Mouse (Mus musculus): ENCODE measurements around the gene Cabp2. TPM values are rescaled to one million over a fixed set of nuclear protein-coding genes. Genes with fewer than 3 reads are reported as not detected.
"Not testable (repeated sequence)": the region's sequence is repeated elsewhere in the genome, so short reads cannot be mapped to it uniquely, and the experiment has no call there.

Gene Cabp2
- polyA plus RNA-seq, 1 experiment from 2014 or later, result not detected

DNA sequence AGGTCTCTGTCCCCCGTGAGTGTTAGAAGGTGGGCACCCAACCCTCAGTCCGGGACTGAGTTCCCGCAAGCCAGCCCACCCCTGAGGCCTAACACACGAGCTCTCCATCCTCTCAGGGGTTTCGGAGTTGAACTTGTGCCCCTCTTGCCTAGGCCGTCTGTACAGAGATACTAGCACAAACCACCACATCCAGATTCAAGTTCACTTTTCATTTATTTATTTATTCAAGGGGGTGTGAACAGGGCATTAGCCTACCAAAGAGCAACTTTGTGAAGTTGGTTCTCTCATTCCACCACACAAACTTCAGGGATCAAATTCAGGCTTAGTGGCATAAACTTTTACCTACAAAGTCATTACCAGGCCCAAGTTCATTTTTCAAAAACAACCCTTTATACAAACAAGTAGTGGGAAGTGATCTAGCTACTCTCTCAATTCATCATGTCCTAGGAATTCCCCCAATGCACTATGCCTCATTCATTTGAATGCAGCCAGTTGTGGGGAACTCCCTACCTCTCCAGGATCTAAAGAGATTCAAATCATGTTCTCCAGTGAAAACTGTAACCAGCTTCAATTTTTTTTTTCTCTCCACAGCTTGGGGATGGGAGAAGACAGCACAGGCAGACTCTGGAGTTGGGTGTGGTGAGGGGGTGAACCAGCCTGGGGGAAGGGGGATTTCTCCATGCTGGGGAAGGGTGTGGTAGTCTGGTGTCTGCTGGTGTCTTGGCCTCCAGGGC, 54.0 kb downstream of the Cabp2 start:
- ATAC-seq (ENCODE audit: low FRiP score, low read depth); H3K9ac ChIP-seq; H3K4me1 ChIP-seq (replicated peaks); H3K4me3 ChIP-seq; H3K27ac ChIP-seq (replicated peaks); H3K9me3 ChIP-seq; H3K27me3 ChIP-seq; H3K4me2 ChIP-seq: not testable (repeated sequence)
- WGBS, result 81% methylated on average over 6 of the region's 6 CpGs
- H3K36me3 ChIP-seq, result peaks cover 15% of the 10 kb centered on the region

DNA sequence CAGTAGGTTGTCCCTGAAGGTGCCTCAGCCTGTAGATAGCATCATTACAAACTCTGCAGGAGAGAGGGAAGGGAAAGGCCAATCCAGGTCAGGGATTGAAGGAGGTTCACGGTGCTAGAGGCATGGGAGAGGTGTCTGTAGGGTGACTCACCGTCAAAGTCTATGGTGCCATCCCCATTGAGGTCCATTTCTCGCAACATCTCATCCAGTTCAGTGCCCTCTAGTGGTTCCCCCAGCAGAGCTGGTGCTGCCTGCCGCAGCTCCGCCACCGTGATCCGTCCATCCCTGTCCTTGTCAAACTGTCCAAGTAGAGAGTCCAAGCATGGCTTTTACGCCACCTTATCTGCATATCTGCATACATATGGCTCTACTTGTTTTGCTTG, 54.6 kb downstream of the Cabp2 start:
- H3K4me3 ChIP-seq; H3K4me1 ChIP-seq (replicated peaks); H3K27me3 ChIP-seq; H3K9ac ChIP-seq; H3K4me2 ChIP-seq; H3K9me3 ChIP-seq; H3K27ac ChIP-seq (replicated peaks); ATAC-seq (ENCODE audit: low FRiP score, low read depth): not testable (repeated sequence)
- peaks cover 15% of the 10 kb centered on the region for H3K36me3 ChIP-seq
- 28% methylated on average over 8 of the region's 8 CpGs for WGBS

DNA sequence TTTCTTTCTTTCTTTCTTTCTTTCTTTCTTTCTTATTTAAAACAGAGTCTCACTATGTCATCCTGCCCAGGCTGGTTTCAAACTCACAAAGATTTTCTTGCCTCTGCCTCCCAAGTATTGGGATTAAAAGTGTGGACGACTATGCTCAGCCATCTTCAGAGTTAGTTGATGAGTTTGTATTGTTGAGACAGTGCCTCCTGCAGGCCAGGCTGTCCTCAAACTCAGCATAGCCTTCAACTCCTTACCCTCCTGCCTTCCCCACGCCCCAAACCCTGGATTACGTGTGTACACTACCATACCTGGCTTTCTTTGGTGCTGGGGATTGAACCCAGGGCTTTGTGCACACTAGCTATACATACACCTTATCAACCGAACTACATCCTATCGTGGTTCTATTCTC, 55.1 kb downstream of the Cabp2 start:
- Histone ChIP-seq H3K4me1 (replicated peaks) (0 out of 2 replicates have a peak, but pooled peaks cover 5% of the 10 kb centered on the region), H3K27ac (replicated peaks) (no peak overlapping the region), H3K36me3 (peaks cover 13% of the 10 kb centered on the region), H3K27me3 (no peaks in the 10 kb centered on the region), H3K9ac (no peak overlapping the region), H3K4me2 (no peak overlapping the region), H3K9me3 (no peaks in the 10 kb centered on the region), H3K4me3 (no peak overlapping the region)
- 83% methylated on average over 5 of the region's 5 CpGs for WGBS
- ATAC-seq (ENCODE audit: low FRiP score, low read depth), result no peak

Other genes with a start within 250 kb of the Cabp2 start
- gene Chka, start 229.8 kb upstream of the Cabp2 start, polyA plus RNA-seq (2015; fragmentation: Nextera tagmentation; extraction: Ambion mirVana), result 64.6 and 66.6 TPM in 2 replicates
- gene Tcirg1, start 174.4 kb upstream of the Cabp2 start, polyA plus RNA-seq (2015; fragmentation: Nextera tagmentation; extraction: Ambion mirVana), result 16.4 and 16.8 TPM in 2 replicates
- gene Ndufs8, start 168.8 kb upstream of the Cabp2 start, polyA plus RNA-seq (2015; fragmentation: Nextera tagmentation; extraction: Ambion mirVana), result 280 and 290 TPM in 2 replicates
- gene Aldh3b1, start 151.8 kb upstream of the Cabp2 start, polyA plus RNA-seq (2015; fragmentation: Nextera tagmentation; extraction: Ambion mirVana), result 2.7 and 3.0 TPM in 2 replicates
- 11.9 and 14.0 TPM in 2 replicates for gene Unc93b1, start 146.4 kb upstream of the Cabp2 start, polyA plus RNA-seq (2015; fragmentation: Nextera tagmentation; extraction: Ambion mirVana)
- not detected in 2 replicates for gene Aldh3b3, start 122.9 kb upstream of the Cabp2 start, polyA plus RNA-seq (2015; fragmentation: Nextera tagmentation; extraction: Ambion mirVana)
- 0.18 and 0.27 TPM in 2 replicates for gene Aldh3b2, start 109.2 kb upstream of the Cabp2 start, polyA plus RNA-seq (2015; fragmentation: Nextera tagmentation; extraction: Ambion mirVana)
- 2.5 and 3.0 TPM in 2 replicates for gene Acy3, start 95.0 kb upstream of the Cabp2 start, polyA plus RNA-seq (2015; fragmentation: Nextera tagmentation; extraction: Ambion mirVana)
- 0.31 and 0.40 TPM in 2 replicates for gene Tbx10, start 88.8 kb upstream of the Cabp2 start, polyA plus RNA-seq (2015; fragmentation: Nextera tagmentation; extraction: Ambion mirVana)
- gene Nudt8, start 81.0 kb upstream of the Cabp2 start, polyA plus RNA-seq (2015; fragmentation: Nextera tagmentation; extraction: Ambion mirVana), result 25.8 and 26.5 TPM in 2 replicates
- gene Gm49405, start 81.0 kb upstream of the Cabp2 start, polyA plus RNA-seq (2015; fragmentation: Nextera tagmentation; extraction: Ambion mirVana), result 5.1 and 5.5 TPM in 2 replicates
- 5.9 and 6.4 TPM in 2 replicates for gene Doc2g, start 78.3 kb upstream of the Cabp2 start, polyA plus RNA-seq (2015; fragmentation: Nextera tagmentation; extraction: Ambion mirVana)
- 244 and 247 TPM in 2 replicates for gene Ndufv1, start 68.8 kb upstream of the Cabp2 start, polyA plus RNA-seq (2015; fragmentation: Nextera tagmentation; extraction: Ambion mirVana)
- 534 and 573 TPM in 2 replicates for gene Gstp1, start 43.6 kb upstream of the Cabp2 start, polyA plus RNA-seq (2015; fragmentation: Nextera tagmentation; extraction: Ambion mirVana)
- 0.60 and 2.2 TPM in 2 replicates for gene Gstp2, start 35.6 kb upstream of the Cabp2 start, polyA plus RNA-seq (2015; fragmentation: Nextera tagmentation; extraction: Ambion mirVana)
- not detected in 2 replicates for gene Gstp3, start 22.0 kb upstream of the Cabp2 start, polyA plus RNA-seq (2015; fragmentation: Nextera tagmentation; extraction: Ambion mirVana)
- 82.5 and 92.5 TPM in 2 replicates for gene Cdk2ap2, start 15.6 kb downstream of the Cabp2 start, polyA plus RNA-seq (2015; fragmentation: Nextera tagmentation; extraction: Ambion mirVana)
- 74.3 and 81.1 TPM in 2 replicates for gene Pitpnm1, start 18.4 kb downstream of the Cabp2 start, polyA plus RNA-seq (2015; fragmentation: Nextera tagmentation; extraction: Ambion mirVana)
- 102 and 104 TPM in 2 replicates for gene Aip, start 44.3 kb downstream of the Cabp2 start, polyA plus RNA-seq (2015; fragmentation: Nextera tagmentation; extraction: Ambion mirVana)
- gene Gpr152, start 58.2 kb downstream of the Cabp2 start, polyA plus RNA-seq (2015; fragmentation: Nextera tagmentation; extraction: Ambion mirVana), result 0.04 and 0.05 TPM in 2 replicates
- 0.21 and 0.26 TPM in 2 replicates for gene Cabp4, start 62.5 kb downstream of the Cabp2 start, polyA plus RNA-seq (2015; fragmentation: Nextera tagmentation; extraction: Ambion mirVana)
- 119 and 121 TPM in 2 replicates for gene Coro1b, start 67.0 kb downstream of the Cabp2 start, polyA plus RNA-seq (2015; fragmentation: Nextera tagmentation; extraction: Ambion mirVana)
- 0.26 and 0.83 TPM in 2 replicates for gene Ptprcap, start 72.0 kb downstream of the Cabp2 start, polyA plus RNA-seq (2015; fragmentation: Nextera tagmentation; extraction: Ambion mirVana)
- 47.8 and 56.7 TPM in 2 replicates for gene Rps6kb2, start 81.8 kb downstream of the Cabp2 start, polyA plus RNA-seq (2015; fragmentation: Nextera tagmentation; extraction: Ambion mirVana)
- gene Carns1, start 93.9 kb downstream of the Cabp2 start, polyA plus RNA-seq (2015; fragmentation: Nextera tagmentation; extraction: Ambion mirVana), result 5.6 and 6.1 TPM in 2 replicates
- gene Tbc1d10c, start 109.7 kb downstream of the Cabp2 start, polyA plus RNA-seq (2015; fragmentation: Nextera tagmentation; extraction: Ambion mirVana), result 0.98 and 1.5 TPM in 2 replicates
- gene Ppp1ca, start 110.5 kb downstream of the Cabp2 start, polyA plus RNA-seq (2015; fragmentation: Nextera tagmentation; extraction: Ambion mirVana), result 582 and 587 TPM in 2 replicates
- 25.5 and 27.5 TPM in 2 replicates for gene Rad9a, start 120.1 kb downstream of the Cabp2 start, polyA plus RNA-seq (2015; fragmentation: Nextera tagmentation; extraction: Ambion mirVana)
- gene Clcf1, start 132.7 kb downstream of the Cabp2 start, polyA plus RNA-seq (2015; fragmentation: Nextera tagmentation; extraction: Ambion mirVana), result 0.69 and 0.75 TPM in 2 replicates
- gene AC109138.7, start 132.8 kb downstream of the Cabp2 start, polyA plus RNA-seq (2015; fragmentation: Nextera tagmentation; extraction: Ambion mirVana), result not detected in 2 replicates
- gene Pold4, start 150.3 kb downstream of the Cabp2 start, polyA plus RNA-seq (2015; fragmentation: Nextera tagmentation; extraction: Ambion mirVana), result 19.2 and 20.9 TPM in 2 replicates
- 15.9 and 18.5 TPM in 2 replicates for gene Ssh3, start 187.6 kb downstream of the Cabp2 start, polyA plus RNA-seq (2015; fragmentation: Nextera tagmentation; extraction: Ambion mirVana)
- 58.3 and 63.4 TPM in 2 replicates for gene Ankrd13d, start 201.6 kb downstream of the Cabp2 start, polyA plus RNA-seq (2015; fragmentation: Nextera tagmentation; extraction: Ambion mirVana)
- 25.7 and 31.9 TPM in 2 replicates for gene Grk2, start 224.6 kb downstream of the Cabp2 start, polyA plus RNA-seq (2015; fragmentation: Nextera tagmentation; extraction: Ambion mirVana)